9 mouse cellular contexts compared by ENCODE assay signal in the genomic region with DNA sequence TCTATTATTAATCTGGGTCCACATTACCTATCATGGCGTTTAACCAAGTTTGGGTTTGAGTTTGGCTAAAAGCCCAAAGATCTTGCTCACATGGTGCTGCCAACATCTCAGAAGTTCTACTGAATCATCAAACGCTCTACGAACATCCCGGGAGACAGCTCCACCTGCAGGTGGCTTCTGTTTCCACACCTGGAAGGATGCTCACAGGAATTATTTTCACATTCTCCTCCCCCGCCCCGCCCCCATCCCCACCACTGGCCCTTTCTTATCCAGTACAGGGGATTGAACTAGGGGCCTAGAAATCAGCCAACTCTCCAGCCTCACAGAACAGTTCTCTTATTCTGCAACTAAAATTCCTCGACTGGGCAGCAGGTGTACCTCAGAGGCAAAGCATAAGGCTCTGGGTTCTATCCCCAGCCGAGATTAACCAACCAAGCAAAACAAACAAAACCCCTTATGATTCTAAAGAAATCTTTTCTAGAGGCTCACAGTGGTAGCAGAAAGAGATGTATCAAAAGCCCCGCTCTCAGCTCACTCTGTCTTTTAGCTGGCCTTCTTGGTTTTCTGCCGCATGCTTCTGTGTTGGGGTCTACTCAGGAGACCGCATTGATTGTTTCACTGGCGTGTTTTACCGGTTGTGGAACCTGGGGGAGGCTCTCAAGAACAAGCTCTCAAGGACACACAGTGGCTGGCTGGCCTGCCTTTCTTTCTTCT. TPM values are rescaled to one million over a fixed set of nuclear protein-coding genes. Genes with fewer than 3 reads are reported as not detected.
DNase-seq lines count a peak whose midpoint lies in the region; ATAC-seq and TF ChIP-seq lines count a peak whose summit lies in the region.
"Had no signal": no experiment of that assay in that cellular context is flagged by ENCODE, and none has a peak within 500 bp of the region (broad histone marks: within the 10 kb centered on the region; RNA-seq: fewer than 3 reads in every experiment).

No protein-coding gene starts in this region.

- H3K27ac ChIP-seq in MEL (ENCODE audit: control insufficient read depth, low read depth, low read length) = 0 out of 2 replicates have a peak overlapping the region, but pooled peaks have one; percentile 21
- H3K27ac ChIP-seq in forebrain, embryonic 10.5 days = peak overlapping the region; percentile 82
- H3K27ac ChIP-seq in lung, embryonic 14.5 days (ENCODE audit: low read depth) = no peak overlapping the region; the same call in 1 of the 2 replicates
- H3K27ac ChIP-seq in olfactory bulb, adult 2 months (ENCODE audit: insufficient read depth, low read depth, low read length) = no peak overlapping the region
- H3K27ac ChIP-seq: macrophage had no signal

- H3K4me3 ChIP-seq in MEL (ENCODE audit: control insufficient read depth in 1 of 2, insufficient read depth in 1 of 2, low read depth in 2 of 2, low read length in 2 of 2) = peak overlapping the region; percentile 52 to 54
- H3K4me3 ChIP-seq in forebrain, embryonic 10.5 days = no peak overlapping the region
- peak overlapping the region; percentile 22; the same call in 1 of the 2 replicates for H3K4me3 ChIP-seq in lung, embryonic 14.5 days (ENCODE audit: low read depth, low read length)
- H3K4me3 ChIP-seq in olfactory bulb, adult 2 months (ENCODE audit: insufficient read depth, low read depth, low read length) = 0 out of 2 replicates have a peak overlapping the region, but pooled peaks have one; percentile 4

- intact Hi-C loops in heart, postnatal 25 days (cut with DNase I) = loop anchor here (1.0 kb wide), 2 partner anchors 76 to 108 kb away; a partner anchor contains a TSS

- no peaks in the 10 kb centered on the region; a peak in 1 of 4 replicates for H3K27me3 ChIP-seq in MEL (ENCODE audit: control insufficient read depth in 1 of 2, insufficient read depth in 2 of 2, low read length in 2 of 2)
- H3K27me3 ChIP-seq in forebrain, embryonic 10.5 days (ENCODE audit: poor library complexity, severe bottlenecking) = no peaks in the 10 kb centered on the region
- H3K27me3 ChIP-seq in lung, embryonic 14.5 days (ENCODE audit: insufficient read depth, low read length) = no peaks in the 10 kb centered on the region

- no peak; a peak in 1 of 4 replicates for TF ChIP-seq EP300 in MEL (IDR thresholded peaks at IDR 0.05; ENCODE audit: low read depth in 1 of 2, low read length in 2 of 2)

- no peak for TF ChIP-seq POLR2A in MEL (IDR thresholded peaks at IDR 0.05; ENCODE audit: control insufficient read depth in 1 of 2, insufficient read depth in 1 of 2, low read depth in 1 of 2, low read length in 2 of 2, poor library complexity in 1 of 2)
- TF ChIP-seq POLR2A in olfactory bulb, adult 2 months (IDR thresholded peaks at IDR 0.05; ENCODE audit: insufficient read depth, low read depth, low read length) = no peak

- H3K9me3 ChIP-seq in MEL (replicated peaks; ENCODE audit: insufficient read depth, low read length) = no peaks in the 10 kb centered on the region
- H3K9me3 ChIP-seq in forebrain, embryonic 10.5 days = peaks cover 3% of the 10 kb centered on the region; the same call in 1 of the 2 replicates
- H3K9me3 ChIP-seq in lung, embryonic 14.5 days (ENCODE audit: low read depth, low read length) = no peaks in the 10 kb centered on the region

- H3K4me2 ChIP-seq in lung, embryonic 14.5 days = peak overlapping the region; percentile 51

- peak overlapping the region; percentile 62 for H3K9ac ChIP-seq in MEL (ENCODE audit: control insufficient read depth, low read depth, low read length, poor library complexity, severe bottlenecking)
- H3K9ac ChIP-seq in lung, embryonic 14.5 days = no peak overlapping the region

- peaks cover 2 to 4% of the 10 kb centered on the region in 2 experiments; a peak in 2 of 4 replicates for H3K4me1 ChIP-seq in MEL (ENCODE audit: control insufficient read depth in 1 of 2, insufficient read depth in 2 of 2, low read length in 2 of 2)
- peaks cover 36% of the 10 kb centered on the region for H3K4me1 ChIP-seq in forebrain, embryonic 10.5 days
- peaks cover 7% of the 10 kb centered on the region for H3K4me1 ChIP-seq in lung, embryonic 14.5 days (ENCODE audit: insufficient read depth)
- peaks cover 7% of the 10 kb centered on the region for H3K4me1 ChIP-seq in olfactory bulb, adult 2 months (ENCODE audit: control insufficient read depth, insufficient read depth, low read length)

- H3K79me2 ChIP-seq in MEL (ENCODE audit: control insufficient read depth, insufficient read depth, low read length, poor library complexity) = no peaks in the 10 kb centered on the region

- ATAC-seq in lung, embryonic 14.5 days (ENCODE audit: insufficient read depth) = peak; percentile 12; the same call in 1 of the 2 replicates

- peak; percentile 60 to 86 (median 85) for TF ChIP-seq CTCF in MEL (IDR thresholded peaks at IDR 0.05 in 2 of 3, conservative IDR thresholded peaks at IDR 0.05 in 1 of 3; ENCODE audit: control insufficient read depth in 1 of 3, insufficient read depth in 1 of 3, low read depth in 2 of 3, low read length in 3 of 3, poor library complexity in 1 of 3, severe bottlenecking in 1 of 3)
- peak; percentile 67 for TF ChIP-seq CTCF in lung, embryonic 14.5 days (IDR thresholded peaks at IDR 0.05; ENCODE audit: low read depth)
- 0 out of 2 replicates have a peak, but pooled peaks have one; percentile 12 for TF ChIP-seq CTCF in olfactory bulb, adult 2 months (IDR thresholded peaks at IDR 0.05; ENCODE audit: insufficient read depth, low read depth, low read length)

- WGBS in forebrain, embryonic 10.5 days = 51% methylated on average over 13 of the region's 13 CpGs
- 42% methylated on average over 13 of the region's 13 CpGs for WGBS in lung, embryonic 14.5 days
- WGBS in olfactory bulb, adult 2 months = 17% methylated on average over 13 of the region's 13 CpGs

- H3K36me3 ChIP-seq in MEL (ENCODE audit: control insufficient read depth in 1 of 2, insufficient read depth in 2 of 2, low read length in 2 of 2) = peaks cover 0 to 3% of the 10 kb centered on the region in 2 experiments; a peak in 1 of 4 replicates
- no peaks in the 10 kb centered on the region for H3K36me3 ChIP-seq in forebrain, embryonic 10.5 days (replicated peaks)
- no peaks in the 10 kb centered on the region for H3K36me3 ChIP-seq in lung, embryonic 14.5 days (ENCODE audit: insufficient read depth)

- peak; percentile 88 for DNase-seq in MEL (ENCODE audit: low read depth, low spot score)
- DNase-seq in c-Kit-negative CD71-positive TER-119-positive erythroid progenitor cells, embryonic 14.5 days (ENCODE audit: low read depth, low spot score) = peak; percentile 22
- peak; percentile 71 for DNase-seq in forebrain, embryonic 10.5 days (ENCODE audit: extremely low spot score, low spot score)
- DNase-seq in heart, postnatal 25 days (ENCODE audit: low spot score) = peak; percentile 43
- DNase-seq in layer of hippocampus, adult 18-20 months (ENCODE audit: low spot score in 2 of 2) = peak; percentile 74 to 87
- peak; percentile 84 for DNase-seq in lung, embryonic 14.5 days
- DNase-seq in urinary bladder, postnatal 4 days (ENCODE audit: low spot score in 2 of 2) = peak; percentile 62 to 72

- peak; percentile 87 for TF ChIP-seq RAD21 in MEL (IDR thresholded peaks at IDR 0.05; ENCODE audit: low read depth, low read length)

TF ChIP-seq in MEL, 35 proteins besides CTCF, POLR2A, EP300 and RAD21 (continues in another document):
- TF ChIP-seq POLR2AphosphoS2 (IDR thresholded peaks at IDR 0.05; ENCODE audit: low read length) (no peak), ZC3H11A (IDR thresholded peaks at IDR 0.05; ENCODE audit: low read depth, low read length) (peak; percentile 90), KAT2A (conservative IDR thresholded peaks at IDR 0.05; ENCODE audit: low read depth, low read length) (no peak), NRF1 (IDR thresholded peaks at IDR 0.05; ENCODE audit: insufficient read depth, low read depth, low read length, poor library complexity, severe bottlenecking) (no peak), SMC3 (IDR thresholded peaks at IDR 0.05; ENCODE audit: low read depth, low read length) (peak; percentile 95), BHLHE40 (IDR thresholded peaks at IDR 0.05; ENCODE audit: borderline replicate concordance, low read depth, low read length) (no peak), MYC (IDR thresholded peaks at IDR 0.05; ENCODE audit: low read depth, low read length) (0 out of 2 replicates have a peak, but pooled peaks have one; percentile 24), ETS1 (IDR thresholded peaks at IDR 0.05; ENCODE audit: low read depth, low read length) (0 out of 2 replicates have a peak, but pooled peaks have one; percentile 17), SIN3A (IDR thresholded peaks at IDR 0.05; ENCODE audit: low read length) (peak; percentile 47), USF1 (IDR thresholded peaks at IDR 0.05; ENCODE audit: low read depth, low read length) (peak; percentile 42; the same call in 1 of the 2 replicates), CHD2 (IDR thresholded peaks at IDR 0.05; ENCODE audit: low read length) (no peak), UBTF (IDR thresholded peaks at IDR 0.05; ENCODE audit: borderline replicate concordance, insufficient read depth, low read depth, low read length) (no peak), MAZ (IDR thresholded peaks at IDR 0.05; ENCODE audit: low read depth, low read length) (no peak), ELF1 (IDR thresholded peaks at IDR 0.05; ENCODE audit: low read depth, low read length) (no peak), TCF12 (IDR thresholded peaks at IDR 0.05; ENCODE audit: low read depth, low read length) (no peak)

RNA-seq across cellular contexts. Expression of a gene that starts 8.4 kb away (rescaled TPM):
- total RNA-seq in MEL (2012; rRNA removed) = 146 and 161 TPM in 2 replicates
- polyA plus RNA-seq in MEL (2012; ENCODE audit: insufficient read depth in 1 of 2, insufficient read length in 2 of 2, low read depth in 1 of 2, low replicate concordance in 2 of 2, missing spikeins in 1 of 2) = 100 to 1,000 TPM in 1 of 2 experiments, not detected in 1; 121 TPM
- 129 and 133 TPM in 2 replicates for polyA plus RNA-seq in forebrain, embryonic 10.5 days (2016; fragmentation: Nextera tagmentation; extraction: Ambion mirVana)
- total RNA-seq in heart, postnatal 25 days (2021) = 10 to 100 TPM; 22.9 to 29.7 TPM
- total RNA-seq in layer of hippocampus, adult 18-20 months (2021) = 10 to 100 TPM; 24.9 to 29.2 TPM
- 73.7 and 78.0 TPM in 2 replicates for polyA plus RNA-seq in lung, embryonic 14.5 days (2014; fragmentation: Nextera tagmentation; extraction: Ambion mirVana)
- polyA plus RNA-seq in olfactory bulb, adult 2 months (2012; ENCODE audit: insufficient read depth, insufficient read length, low replicate concordance, missing spikeins) = not detected in 2 replicates

RNA-seq across cellular contexts. Expression of a gene that starts 24.1 kb away (rescaled TPM):
- total RNA-seq in MEL (2012; rRNA removed) = 1.4 and 2.7 TPM in 2 replicates
- polyA plus RNA-seq in MEL (2012; ENCODE audit: insufficient read depth in 1 of 2, insufficient read length in 2 of 2, low read depth in 1 of 2, low replicate concordance in 2 of 2, missing spikeins in 1 of 2) = 10 to 100 TPM in 1 of 2 experiments, not detected in 1; 10.6 TPM
- polyA plus RNA-seq in forebrain, embryonic 10.5 days (2016; fragmentation: Nextera tagmentation; extraction: Ambion mirVana) = 137 and 151 TPM in 2 replicates
- total RNA-seq in heart, postnatal 25 days (2021) = 1 to 10 TPM; 4.1 to 5.6 TPM
- total RNA-seq in layer of hippocampus, adult 18-20 months (2021) = 100 to 1,000 TPM; 192 to 215 TPM
- 13.3 and 15.9 TPM in 2 replicates for polyA plus RNA-seq in lung, embryonic 14.5 days (2014; fragmentation: Nextera tagmentation; extraction: Ambion mirVana)
- polyA plus RNA-seq in olfactory bulb, adult 2 months (2012; ENCODE audit: insufficient read depth, insufficient read length, low replicate concordance, missing spikeins) = not detected in 2 replicates

Comparison
In these comparisons a context has a peak if more than half of its experiments do, and no peak if none do; other contexts are left out.
1. DNase-seq: peak in every context shown above with its lines; median percentile 88 in MEL; 84 in lung, embryonic 14.5 days; 80 in layer of hippocampus, adult 18-20 months; 71 in forebrain, embryonic 10.5 days; 67 in urinary bladder, postnatal 4 days; 43 in heart, postnatal 25 days; 22 in c-Kit-negative CD71-positive TER-119-positive erythroid progenitor cells, embryonic 14.5 days.
2. H3K27ac ChIP-seq: peak in MEL (single experiment) and forebrain, embryonic 10.5 days (single experiment); none in lung, embryonic 14.5 days (single experiment) and olfactory bulb, adult 2 months (single experiment).
3. CTCF ChIP-seq: peak in every context shown above with its lines; median percentile 85 in MEL; 67 in lung, embryonic 14.5 days; 12 in olfactory bulb, adult 2 months.